Mouse (Mus musculus) T-cell, adult 2 months (primary cell): ENCODE results near the gene Ropn1l.

Source experiments
- DNase-seq: peaks from one replicate; pipeline ENCODE4 v3.0.0; 2022; ENCODE audit warnings: low spot score

Ropn1l gene

GRCm38 (mm10) chr15:31447121-31447520 is 6.4 kb downstream of the Ropn1l start:
- DNase-seq = no peak

DNA sequence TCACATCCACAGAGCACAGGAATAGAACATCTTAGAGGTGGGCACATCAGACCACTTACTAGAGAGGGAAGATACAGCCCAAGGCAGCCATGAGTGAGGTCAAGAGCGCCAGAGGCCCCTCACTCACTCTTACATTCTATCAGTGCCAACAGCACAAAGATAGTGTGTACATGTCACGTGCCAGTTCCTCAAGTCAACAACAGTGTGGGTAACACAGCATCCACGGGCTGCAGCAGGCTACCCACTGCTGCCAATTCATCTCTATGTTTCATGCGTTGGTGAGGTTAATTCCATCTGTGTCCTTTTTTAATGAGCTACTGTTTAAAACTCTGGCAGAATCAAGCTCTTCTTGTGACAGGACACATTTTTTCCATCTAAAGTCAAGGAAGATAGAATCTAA is 10.8 kb downstream of the Ropn1l start:
- DNase-seq = no peak

DNA sequence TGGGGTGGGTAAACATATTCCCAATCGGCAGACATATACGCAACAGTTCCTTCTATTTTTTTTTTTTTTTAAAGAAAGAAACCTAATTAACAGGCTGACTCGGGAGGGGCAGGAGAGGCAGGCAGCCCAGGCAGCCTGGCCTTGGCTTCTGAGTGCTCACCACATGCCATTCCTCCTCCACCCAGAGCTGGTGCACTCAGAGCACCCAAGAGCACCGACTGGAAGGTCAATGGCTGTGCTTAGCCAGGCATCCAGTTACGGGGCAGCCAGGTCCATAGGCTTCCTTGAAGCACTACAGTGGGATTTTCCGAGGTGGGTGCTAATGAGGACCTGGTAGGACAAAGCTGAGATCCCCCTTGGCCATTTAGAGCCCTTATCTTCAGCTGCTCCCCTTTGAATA is 11.5 kb downstream of the Ropn1l start:
- no peak for DNase-seq

- DNase-seq = no peak
Observed at GRCm38 (mm10) chr15:31436811-31437210, 16.7 kb downstream of the Ropn1l start.

DNA sequence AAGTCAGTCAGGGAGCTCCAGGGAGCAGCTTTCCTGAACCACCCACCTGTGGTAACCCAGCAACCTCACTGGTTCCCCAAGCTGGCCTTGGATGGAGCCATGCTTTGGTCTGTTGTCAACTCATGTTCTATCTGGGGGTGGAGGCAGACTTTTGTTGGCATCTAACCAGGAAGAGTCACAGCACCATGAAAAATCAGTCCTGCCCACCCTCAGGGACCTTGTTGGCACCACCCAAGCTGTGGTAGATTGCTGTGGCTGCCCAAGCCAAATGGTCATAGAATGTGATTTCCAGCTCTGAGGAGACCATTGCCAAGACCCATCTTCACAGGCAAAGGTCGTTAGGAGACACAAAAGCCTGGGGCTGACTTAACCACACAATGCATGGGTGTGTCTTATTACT is 17.5 kb downstream of the Ropn1l start:
- DNase-seq = no peak

- DNase-seq = no peak
Observed at GRCm38 (mm10) chr15:31433768-31434167, 19.8 kb downstream of the Ropn1l start.

GRCm38 (mm10) chr15:31431847-31432246 is 21.7 kb downstream of the Ropn1l start:
- DNase-seq = no peak

DNA sequence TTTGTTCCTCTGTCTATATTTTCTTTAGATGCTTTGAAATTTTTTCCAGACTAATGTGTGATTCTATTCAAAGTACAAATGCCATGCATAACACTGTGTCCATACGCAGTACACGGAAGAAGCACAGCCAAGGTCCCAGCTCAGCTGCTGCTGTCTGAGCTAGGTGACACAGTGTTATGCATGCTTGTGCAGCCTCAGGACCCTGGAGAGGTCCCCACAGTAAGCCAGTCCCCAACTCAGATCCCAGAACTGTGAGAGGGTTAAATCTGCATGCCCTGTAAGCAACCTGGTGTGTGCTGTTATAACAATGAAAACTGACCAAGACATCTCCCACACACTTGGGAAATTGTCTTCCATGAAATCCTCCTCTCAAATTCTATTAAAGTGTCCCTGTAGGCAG is 23.5 kb downstream of the Ropn1l start:
- no peak for DNase-seq

DNA sequence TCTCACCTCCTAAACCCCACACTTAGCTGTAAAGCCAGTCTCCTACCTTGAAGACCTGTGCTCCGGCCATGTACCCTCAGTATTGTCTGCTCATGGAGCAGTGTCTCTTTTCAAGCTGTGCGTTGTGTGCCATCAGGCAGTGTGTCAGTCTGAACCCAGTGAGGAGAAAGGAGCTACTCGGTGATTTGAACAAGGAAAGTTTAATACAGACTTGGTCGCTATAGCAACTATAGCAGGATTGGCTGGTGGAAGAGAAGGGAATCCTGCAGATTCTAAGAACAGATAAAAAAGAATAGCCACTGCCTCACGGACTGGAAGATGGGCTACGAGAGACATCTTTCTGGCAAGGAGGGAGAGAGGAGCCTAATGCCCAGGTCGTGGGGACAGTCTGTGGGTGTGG is 24.1 kb downstream of the Ropn1l start:
- no peak for DNase-seq

- DNase-seq = no peak
Observed at GRCm38 (mm10) chr15:31428571-31428970, 25.0 kb downstream of the Ropn1l start.

GRCm38 (mm10) chr15:31427390-31427789 is 26.1 kb downstream of the Ropn1l start:
- DNase-seq = no peak

DNA sequence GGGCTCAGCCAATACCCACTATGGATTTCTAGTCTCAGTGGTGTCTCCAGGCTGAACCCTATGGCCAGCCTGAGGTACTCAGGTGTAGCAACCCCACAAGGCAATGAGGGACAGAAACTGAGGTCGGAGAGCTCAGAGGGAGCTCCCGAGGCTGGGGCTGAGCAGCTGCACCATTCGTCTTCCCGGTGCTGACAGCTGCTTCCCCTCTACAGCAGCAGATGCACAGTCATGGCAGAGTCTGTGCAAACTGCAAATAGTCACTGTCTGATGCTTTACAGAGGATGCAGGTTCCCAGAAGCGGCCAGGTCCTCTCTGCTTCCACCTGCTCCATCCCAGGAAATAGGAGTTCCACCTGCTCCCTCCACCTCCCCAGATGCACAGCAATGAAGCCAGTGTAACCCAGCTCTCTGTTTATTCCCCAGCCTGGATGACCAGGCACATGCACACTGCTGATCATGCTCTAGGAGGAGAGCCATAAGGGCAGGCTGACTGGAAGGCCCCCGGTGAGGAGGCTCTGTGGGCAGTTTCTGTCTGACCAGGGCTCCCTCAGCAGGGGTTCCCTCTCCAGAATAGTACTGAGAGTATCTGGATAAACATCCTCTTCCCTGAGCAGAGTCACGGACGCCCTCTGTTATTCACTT is 27.4 kb downstream of the Ropn1l start:
- no peak for DNase-seq

DNA sequence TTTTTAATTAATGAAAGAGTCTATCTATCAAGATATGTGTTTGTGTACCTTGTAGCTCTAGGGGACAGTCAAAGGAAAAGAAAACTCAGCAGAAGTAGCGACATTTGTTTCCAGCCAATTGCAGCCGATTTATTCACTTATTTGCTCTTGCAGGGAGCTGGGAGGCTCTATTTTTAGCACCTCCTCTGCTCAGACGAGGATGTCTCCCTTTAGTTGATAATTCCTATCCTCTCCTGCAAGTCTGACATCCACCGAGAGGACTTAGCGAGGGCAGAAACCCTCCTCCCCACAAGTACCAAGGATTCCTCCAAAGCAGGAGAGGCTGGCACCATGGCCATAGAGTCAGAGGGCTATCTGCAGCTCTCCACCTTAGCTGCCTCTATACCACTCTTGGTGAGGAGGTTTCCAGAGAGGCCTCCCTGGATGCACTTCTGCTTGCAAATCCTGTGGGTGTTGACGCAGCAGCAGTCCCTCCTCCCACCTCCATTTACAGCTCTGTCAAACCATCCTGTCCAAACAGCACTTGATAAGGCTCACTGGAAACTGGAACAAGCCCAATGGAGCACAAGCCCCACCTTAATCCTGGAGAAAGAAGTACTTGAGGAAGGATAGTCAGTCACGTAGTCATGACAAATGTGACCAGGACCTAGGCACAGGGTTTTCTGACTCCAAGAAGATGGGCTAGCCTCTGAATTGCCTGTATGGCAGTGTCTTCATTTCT is 30.7 kb downstream of the Ropn1l start:
- no peak for DNase-seq

GRCm38 (mm10) chr15:31419037-31419436 is 34.5 kb downstream of the Ropn1l start:
- DNase-seq = peak; percentile 39

DNA sequence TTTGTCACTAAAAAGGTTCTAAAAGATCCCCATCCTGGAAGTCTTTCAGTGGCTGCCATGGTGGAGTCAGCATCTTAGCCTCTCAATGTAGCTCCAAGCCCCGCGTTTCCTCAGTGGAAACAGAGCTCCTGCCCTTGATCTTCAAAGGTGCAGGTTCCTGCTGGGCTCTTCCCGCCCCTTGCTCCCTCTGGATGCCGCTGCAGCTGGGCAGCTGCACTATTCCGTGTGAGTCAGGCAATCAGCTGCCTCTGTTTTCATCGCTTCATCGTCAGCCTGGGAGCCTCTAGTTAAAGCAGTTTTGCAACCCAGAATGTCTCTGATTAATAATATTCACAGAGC is 34.9 kb downstream of the Ropn1l start:
- DNase-seq = no peak

- DNase-seq = peak; percentile 22
Observed at GRCm38 (mm10) chr15:31417796-31418685, 35.5 kb downstream of the Ropn1l start.

DNA sequence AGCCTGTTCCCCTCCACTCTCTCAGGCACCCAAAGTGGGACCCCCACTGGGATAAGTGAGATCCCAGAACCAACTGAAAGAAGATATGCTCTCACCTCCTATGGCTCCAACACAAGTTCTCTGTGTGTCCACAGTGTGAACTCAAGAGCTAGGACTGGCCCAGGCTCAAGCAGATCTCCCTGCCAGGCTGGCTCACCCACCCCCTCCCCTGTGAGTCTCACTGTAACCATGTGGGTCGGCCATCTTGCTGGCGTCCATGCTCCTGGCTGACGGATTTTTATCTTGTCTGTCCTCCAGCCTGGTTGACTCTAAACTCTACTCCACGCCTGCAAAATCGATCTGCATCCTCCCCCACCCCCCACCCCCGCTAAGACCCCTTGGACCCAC is 36.1 kb downstream of the Ropn1l start:
- DNase-seq = no peak

DNA sequence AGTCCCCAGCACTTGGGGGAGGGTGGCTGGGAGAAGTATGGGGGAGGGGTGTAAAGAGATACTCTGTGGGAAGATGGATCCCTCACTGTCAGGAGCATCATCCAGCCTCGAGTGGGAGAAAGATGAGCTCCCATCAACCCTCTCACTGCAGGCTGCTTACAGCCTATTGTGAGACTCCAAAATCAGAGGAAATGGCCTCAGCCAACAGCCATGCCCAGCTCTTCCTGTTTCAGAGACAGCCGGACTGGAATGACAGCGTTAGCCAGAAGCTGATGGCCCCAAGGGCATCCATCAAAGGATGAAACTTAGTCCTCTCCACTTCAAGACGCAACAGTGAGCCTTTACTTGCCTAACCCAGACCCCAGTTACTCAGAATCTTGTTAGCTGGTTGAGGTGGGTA is 38.4 kb downstream of the Ropn1l start:
- no peak for DNase-seq

DNA sequence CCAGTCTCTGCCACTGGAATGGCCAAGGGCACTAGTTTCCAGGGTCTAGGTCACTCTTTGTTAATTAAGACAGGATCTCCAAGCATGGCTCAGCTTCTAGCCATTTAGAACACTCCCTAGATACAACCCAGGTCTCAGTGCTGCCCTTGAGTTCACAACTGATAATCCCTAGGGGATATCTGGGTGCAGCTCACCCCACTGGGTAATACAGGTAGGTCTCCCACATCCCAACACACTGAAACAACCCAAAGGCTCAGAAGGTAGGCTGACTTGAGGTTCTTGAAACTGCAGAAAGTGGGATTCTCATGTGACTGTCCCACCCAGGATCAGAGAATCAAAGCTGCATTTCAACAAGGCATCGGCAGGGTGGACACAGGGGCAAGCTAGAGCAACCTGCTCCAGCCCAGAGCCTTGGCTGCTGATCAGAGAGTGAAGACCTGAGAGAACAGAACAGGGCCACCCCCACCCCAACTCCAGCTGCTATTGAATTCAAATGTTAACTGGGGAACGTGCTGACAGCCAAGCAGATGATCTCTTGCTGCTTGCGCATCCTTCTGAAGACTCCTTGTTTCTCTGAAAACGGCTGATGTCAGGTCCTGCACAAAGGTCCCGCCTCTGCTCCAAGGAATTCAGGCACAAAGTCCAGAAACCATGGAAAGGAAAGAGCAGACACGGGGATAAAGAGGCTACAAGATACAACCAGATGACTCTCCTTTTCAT is 39.2 kb downstream of the Ropn1l start:
- DNase-seq = no peak

GRCm38 (mm10) chr15:31413662-31414061 is 39.9 kb downstream of the Ropn1l start:
- DNase-seq = no peak

- DNase-seq = no peak
Observed at GRCm38 (mm10) chr15:31412933-31413332, 40.6 kb downstream of the Ropn1l start.

DNA sequence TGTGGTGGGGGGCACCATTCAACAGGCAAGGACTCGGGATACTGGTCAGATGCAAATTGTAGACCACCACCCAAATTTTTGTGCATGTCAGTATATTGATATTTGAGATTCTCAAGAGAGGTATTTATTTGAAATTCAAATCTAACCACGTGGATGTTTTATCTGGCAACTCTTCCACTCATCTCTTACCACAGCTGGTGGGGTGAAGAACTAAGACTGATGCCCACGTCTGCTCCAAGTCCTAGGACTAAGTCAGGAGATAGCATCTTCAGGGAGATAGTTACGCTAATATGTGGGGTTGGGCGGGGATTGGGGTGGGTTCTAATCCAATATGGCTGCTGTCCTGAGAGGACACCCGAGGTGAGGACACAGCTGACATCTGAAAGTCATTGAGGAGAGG is 41.1 kb downstream of the Ropn1l start:
- no peak for DNase-seq
